Mouse (Mus musculus) cerebellum, adult 2 months (tissue): ENCODE measurements at regions not wholly inside any gene's neighbourhood (a gene's known extent, or its start where the extent isn't known, plus 50 kb on each side); places are given as distances from the start of the nearest gene placed in this dataset.

ENCODE experiments used
- DNase-seq, 2 experiments: peaks; one replicate each; pipeline ENCODE4 v3.0.0; 2021
- H3K27ac ChIP-seq: fragments of 200-500 bp; 2 replicates; pipeline ENCODE4 v1.5.1; 2012; ENCODE audit warnings: low read length, control low read depth, inconsistent platforms; ENCODE audit not compliant: insufficient read depth
- H3K27me3 ChIP-seq: fragments of 200-500 bp; 2 replicates; pipeline ENCODE4 v1.6.1; 2012; ENCODE audit warnings: inconsistent platforms, mild to moderate bottlenecking, low read length, moderate library complexity; ENCODE audit not compliant: control insufficient read depth, insufficient read depth
- H3K4me1 ChIP-seq: fragments of 200-500 bp; 2 replicates; pipeline ENCODE4 v1.6.1; 2011; ENCODE audit warnings: low read length; ENCODE audit not compliant: control insufficient read depth, insufficient read depth
- H3K4me3 ChIP-seq: fragments of 200-500 bp; replicated peaks from 2 replicates; pipeline ENCODE3; 2011; ENCODE audit warnings: mild to moderate bottlenecking, low read depth, low read length, control low read depth; ENCODE audit not compliant: insufficient read depth
- CTCF ChIP-seq: fragments of 200-500 bp; IDR thresholded peaks from 2 replicates; pipeline ENCODE4 v1.5.1; 2011; ENCODE audit warnings: low read depth, mild to moderate bottlenecking, control low read depth, low read length, moderate library complexity, borderline replicate concordance; ENCODE audit not compliant: insufficient read depth
- POLR2A ChIP-seq: fragments of 200-500 bp; IDR thresholded peaks from 2 replicates; pipeline ENCODE4 v1.6.1; 2011; ENCODE audit warnings: low read length, control low read depth, borderline replicate concordance; ENCODE audit not compliant: insufficient read depth
- WGBS: fragments of 180-500 bp; shearing (Covaris S2); methylation state at CpG from one replicate; pipeline ENCODE4 v1.1.7; 2018; 5-methylcytosine and 5-hydroxymethylcytosine counted together

DNA sequence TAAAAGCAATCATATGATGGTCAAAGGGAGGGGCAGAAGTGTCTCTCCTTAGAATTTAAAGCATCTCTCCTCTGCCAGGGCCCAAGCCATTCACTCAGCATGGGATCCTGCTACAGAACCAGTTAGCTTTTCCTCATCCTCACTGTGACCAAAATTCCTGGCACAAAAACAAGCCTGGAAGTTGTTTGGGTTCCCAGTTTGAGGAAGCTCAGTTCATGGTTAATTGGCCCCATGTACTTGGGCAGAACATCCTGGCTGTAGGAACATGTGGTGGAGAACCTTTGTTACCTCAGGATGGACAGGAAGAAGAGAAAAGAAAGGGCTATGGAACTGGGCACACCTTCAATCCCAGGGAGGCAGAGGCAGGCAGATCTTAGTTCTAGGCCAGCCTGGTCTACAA is 52.4 kb upstream of the Mfge8 start:
- TF ChIP-seq POLR2A: no peak
- TF ChIP-seq CTCF: no peak
- Histone ChIP-seq H3K4me1 (no peaks in the 10 kb centered on the region), H3K27me3 (no peaks in the 10 kb centered on the region; the same call in 1 of the 2 replicates), H3K4me3 (no peak overlapping the region), H3K27ac (no peak overlapping the region)
- DNase-seq: no peak

DNA sequence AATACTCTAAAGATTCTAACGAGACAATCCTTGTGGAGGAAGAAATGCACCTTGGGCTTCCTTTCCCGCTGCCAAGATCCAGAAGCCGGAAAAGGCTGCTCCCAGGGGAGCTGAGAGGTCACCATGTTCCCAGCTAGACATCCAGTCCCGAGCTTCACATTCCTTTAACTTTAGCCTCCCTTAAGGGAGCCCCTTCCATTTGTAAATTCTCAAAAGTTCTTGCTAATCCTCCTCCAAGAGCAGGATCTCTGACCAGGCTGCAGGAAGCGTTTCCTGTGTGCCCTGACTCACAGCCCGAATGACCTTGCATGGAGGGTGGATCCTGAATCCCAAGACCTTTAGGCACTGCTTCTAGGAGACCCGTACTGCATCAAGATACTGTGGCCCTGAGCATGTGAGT is 53.5 kb upstream of the Mfge8 start:
- no peak for DNase-seq
- no peak for TF ChIP-seq POLR2A
- no peak for TF ChIP-seq CTCF
- no peaks in the 10 kb centered on the region for H3K4me1 ChIP-seq
- no peaks in the 10 kb centered on the region; the same call in 1 of the 2 replicates for H3K27me3 ChIP-seq
- H3K27ac ChIP-seq: no peak overlapping the region
- no peak overlapping the region for H3K4me3 ChIP-seq
- 70% methylated on average over 7 of the region's 7 CpGs for WGBS

DNA sequence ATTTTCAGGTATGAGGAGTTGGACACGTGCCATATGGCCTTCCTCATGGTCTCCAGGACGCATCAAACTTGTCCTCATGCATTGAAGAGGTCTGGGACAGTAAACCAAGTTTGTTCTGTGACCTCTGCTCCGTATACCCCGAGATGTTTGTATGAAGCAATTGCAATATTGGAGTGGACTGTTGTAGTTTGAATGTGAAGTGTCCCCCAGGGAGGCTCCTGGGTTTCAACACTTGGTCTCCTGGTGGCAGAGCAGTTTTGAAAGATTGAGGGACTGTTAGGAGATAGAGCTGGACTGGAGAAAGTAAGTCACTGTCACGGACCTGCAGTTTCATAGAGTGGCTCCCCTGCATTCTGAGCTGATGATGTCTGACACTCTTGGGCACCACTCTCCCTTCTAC is 54.6 kb upstream of the Mfge8 start:
- Histone ChIP-seq H3K4me3 (no peak overlapping the region), H3K4me1 (no peaks in the 10 kb centered on the region), H3K27ac (no peak overlapping the region), H3K27me3 (no peaks in the 10 kb centered on the region; the same call in 1 of the 2 replicates)
- TF ChIP-seq CTCF: no peak
- no peak for TF ChIP-seq POLR2A
- WGBS: 81% methylated on average over 5 of the region's 5 CpGs
- DNase-seq: no peak

DNA sequence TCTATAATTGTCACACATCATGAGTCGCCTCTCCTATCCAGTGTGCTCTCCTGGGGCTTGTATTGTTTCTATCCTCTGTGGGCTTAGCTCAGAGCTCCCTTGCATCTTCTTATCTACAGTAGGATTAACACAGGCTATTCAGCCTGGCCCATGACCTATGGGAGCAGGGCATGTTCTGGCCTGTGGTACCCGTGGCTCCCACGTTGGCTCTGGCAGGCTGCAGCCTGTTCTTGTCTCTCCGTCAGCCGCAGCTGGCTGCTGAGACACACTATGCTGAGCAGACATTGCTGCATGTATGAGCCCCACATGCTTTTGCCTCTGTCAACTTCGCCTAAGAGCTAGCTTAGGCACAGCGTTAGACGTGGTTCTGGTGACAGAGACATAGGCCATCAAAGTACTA is 58.3 kb upstream of the Mfge8 start:
- TF ChIP-seq CTCF (no peak), POLR2A (no peak)
- DNase-seq: no peak
- Histone ChIP-seq H3K4me1 (no peaks in the 10 kb centered on the region), H3K27me3 (no peaks in the 10 kb centered on the region; the same call in 1 of the 2 replicates), H3K27ac (no peak overlapping the region), H3K4me3 (no peak overlapping the region)
- 57% methylated on average over 8 of the region's 8 CpGs for WGBS

DNA sequence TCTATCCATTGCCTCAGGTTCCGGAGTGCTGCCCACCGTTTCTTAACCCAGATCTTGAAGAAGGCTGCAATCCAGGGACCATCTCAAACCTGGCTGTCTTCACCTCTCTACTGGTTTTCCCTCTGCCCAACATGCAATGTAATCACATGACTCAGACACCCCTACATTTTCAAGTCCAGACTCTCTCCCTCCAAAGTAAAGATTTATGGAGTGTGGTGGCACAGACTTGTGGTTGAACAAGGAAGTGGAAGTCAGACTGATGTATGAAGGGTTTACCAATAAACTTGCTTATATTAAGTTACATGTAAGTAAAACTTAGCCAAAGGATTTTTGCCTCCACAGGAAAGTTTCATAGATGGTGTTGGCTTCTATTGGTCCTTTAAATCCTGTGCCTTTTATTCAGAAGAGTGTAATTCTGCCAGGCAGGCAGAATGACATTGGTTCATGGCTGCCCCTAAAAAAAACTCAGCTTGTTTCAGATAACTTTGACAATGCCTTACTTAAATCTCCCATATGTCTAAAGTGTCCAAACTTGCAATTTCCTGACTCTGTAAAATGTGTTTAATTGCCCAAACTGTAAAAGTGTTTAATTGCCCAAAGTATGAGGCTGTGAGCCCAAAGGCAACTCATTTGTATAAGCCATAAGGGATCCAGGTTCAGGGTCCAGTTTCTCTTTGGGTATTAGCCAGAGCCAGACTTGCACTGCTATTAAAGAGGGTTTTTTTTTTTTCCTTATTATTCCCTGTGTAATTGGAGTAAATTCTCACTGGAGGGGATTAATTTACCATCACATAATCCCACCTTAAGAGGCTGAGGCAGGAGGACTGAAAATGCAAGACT is 61.7 kb upstream of the Mfge8 start:
- H3K27ac ChIP-seq: no peak overlapping the region
- no peaks in the 10 kb centered on the region; the same call in 1 of the 2 replicates for H3K27me3 ChIP-seq
- TF ChIP-seq POLR2A (no peak), CTCF (no peak)
- H3K4me3 ChIP-seq: no peak overlapping the region
- WGBS: 92% methylated on average over 2 of the region's 2 CpGs
- no peak for DNase-seq
- H3K4me1 ChIP-seq: no peaks in the 10 kb centered on the region

DNA sequence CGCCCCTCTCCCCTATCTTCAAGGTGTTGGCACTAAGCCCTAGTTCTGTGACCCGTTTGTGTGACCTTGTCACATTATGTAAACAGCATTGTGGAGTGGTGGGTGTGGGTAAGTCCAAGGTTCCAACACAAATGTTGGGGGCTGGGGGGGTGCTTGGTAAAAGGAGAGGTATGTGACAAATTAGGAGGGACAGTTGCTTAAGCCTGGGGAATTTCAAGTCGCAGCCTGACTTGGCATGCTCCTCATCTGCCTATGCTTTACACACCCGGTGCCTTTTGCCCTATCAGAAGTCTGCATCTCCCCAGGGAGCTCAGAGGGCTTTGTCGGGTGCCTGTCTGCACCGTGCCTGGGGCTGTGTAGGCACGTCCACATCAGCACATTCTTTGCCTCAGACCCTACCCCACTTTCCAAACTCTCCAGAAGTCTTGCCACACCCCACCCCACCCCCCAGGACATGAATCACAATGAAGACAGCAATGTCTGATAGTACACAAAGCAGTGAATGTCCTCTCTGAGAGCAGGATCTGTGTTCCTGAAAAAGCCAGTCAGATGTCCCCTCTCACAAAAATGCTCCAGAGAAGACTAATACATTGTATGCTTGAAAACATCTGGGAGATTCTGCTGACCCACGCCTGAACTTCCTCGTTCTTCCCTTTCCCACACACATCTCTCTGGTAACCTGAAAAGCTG is 61.6 kb upstream of the Abhd2 start:
- WGBS: 20% methylated on average over 9 of the region's 9 CpGs
- Histone ChIP-seq H3K27ac (no peak overlapping the region), H3K4me3 (no peak overlapping the region), H3K27me3 (no peaks in the 10 kb centered on the region; the same call in 1 of the 2 replicates), H3K4me1 (no peaks in the 10 kb centered on the region)
- no peak for DNase-seq
- no peak for TF ChIP-seq CTCF
- TF ChIP-seq POLR2A: no peak

DNA sequence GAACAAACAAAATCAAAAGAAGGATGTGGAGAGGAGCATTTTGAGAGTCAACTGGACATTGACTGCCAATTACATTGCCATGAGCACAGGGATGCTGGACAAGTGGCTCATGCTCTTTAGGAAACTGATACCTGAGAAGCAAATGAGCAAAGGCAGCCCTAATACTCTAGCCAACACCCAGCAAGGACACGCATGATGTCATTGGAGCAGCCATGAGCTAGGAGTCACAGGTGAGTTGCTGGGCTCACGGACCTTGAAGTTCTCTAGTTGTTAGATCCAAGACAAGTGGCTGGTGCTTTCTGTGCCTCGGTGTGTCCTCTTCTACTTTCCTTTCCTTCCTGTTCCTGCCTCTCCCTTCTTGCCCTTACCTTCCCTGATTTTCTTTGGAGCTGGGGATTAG is 60.8 kb upstream of the Abhd2 start:
- Histone ChIP-seq H3K4me1 (no peaks in the 10 kb centered on the region), H3K4me3 (no peak overlapping the region), H3K27me3 (no peaks in the 10 kb centered on the region; the same call in 1 of the 2 replicates), H3K27ac (no peak overlapping the region)
- 95% methylated on average over 3 of the region's 3 CpGs for WGBS
- TF ChIP-seq CTCF (no peak), POLR2A (no peak)
- no peak for DNase-seq

DNA sequence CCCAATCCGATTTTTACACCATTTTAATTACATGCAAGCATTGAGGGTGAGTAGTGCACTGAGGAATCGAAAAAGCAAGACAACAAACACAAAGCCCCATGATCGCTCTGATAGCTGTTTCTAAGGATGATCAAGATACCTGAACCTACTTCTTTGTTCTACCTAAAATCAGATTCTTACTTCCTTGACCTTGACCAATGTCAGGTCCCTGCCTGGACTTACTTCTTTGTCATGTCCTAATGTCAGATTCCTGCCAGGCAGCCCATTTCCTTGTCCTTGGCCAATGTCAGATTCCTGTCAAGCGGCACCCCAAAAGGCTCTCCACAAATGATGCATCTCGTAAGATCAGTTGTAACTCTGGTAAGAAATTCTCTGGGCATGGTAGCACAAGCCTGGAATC is 58.0 kb upstream of the Abhd2 start:
- Histone ChIP-seq H3K27me3 (no peaks in the 10 kb centered on the region; the same call in 1 of the 2 replicates), H3K4me3 (no peak overlapping the region), H3K4me1 (no peaks in the 10 kb centered on the region), H3K27ac (no peak overlapping the region)
- no peak for TF ChIP-seq POLR2A
- WGBS: 95% methylated on average over 5 of the region's 5 CpGs
- DNase-seq: no peak
